Mouse (Mus musculus) embryonic facial prominence, embryonic 11.5 days (tissue): ENCODE results near the gene Slc6a9. TPM values are rescaled to one million over a fixed set of nuclear protein-coding genes. Genes with fewer than 3 reads are reported as not detected.

ENCODE experiments used
- ATAC-seq: fragments of 200-750 bp; cut with Nextera tagmentation; replicated peaks from 2 replicates; pipeline ENCODE4 v1.8.0; 2017; ENCODE audit warnings: low read depth; ENCODE audit not compliant: insufficient number of reproducible peaks, low FRiP score, low TSS enrichment
- DNase-seq: peaks from one replicate; pipeline ENCODE4 v3.0.0-alpha.2; 2015; ENCODE audit warnings: low spot score
- H3K27ac ChIP-seq: fragments of 300-500 bp; sonication (generic); replicated peaks from 2 replicates; pipeline ENCODE4 v1.5.1; 2014; ENCODE audit warnings: mild to moderate bottlenecking, low read depth, low read length, control low read depth
- H3K27me3 ChIP-seq: fragments of 300-500 bp; sonication (generic); 2 replicates; pipeline ENCODE4 v1.6.1; 2014; ENCODE audit warnings: mild to moderate bottlenecking, low read length, moderate library complexity, mixed read lengths; ENCODE audit not compliant: control insufficient read depth, insufficient read depth
- H3K36me3 ChIP-seq: fragments of 300-500 bp; sonication (generic); replicated peaks from 2 replicates; pipeline ENCODE4 v1.6.1; 2014; ENCODE audit warnings: low read depth, mild to moderate bottlenecking, low read length, moderate library complexity, mixed read lengths; ENCODE audit not compliant: control insufficient read depth, insufficient read depth
- H3K4me1 ChIP-seq: fragments of 300-500 bp; sonication (generic); 2 replicates; pipeline ENCODE4 v1.6.1; 2014; ENCODE audit warnings: low read length, mixed read lengths; ENCODE audit not compliant: control insufficient read depth, insufficient read depth
- H3K4me2 ChIP-seq: fragments of 300-500 bp; sonication (generic); 2 replicates; pipeline ENCODE4 v1.6.1; 2014; ENCODE audit warnings: low read depth, mild to moderate bottlenecking, control low read depth, low read length, moderate library complexity
- H3K4me3 ChIP-seq: fragments of 300-500 bp; sonication (generic); 2 replicates; pipeline ENCODE4 v1.5.1; 2014; ENCODE audit warnings: low read depth, low read length, control low read depth
- H3K9ac ChIP-seq: fragments of 300-500 bp; sonication (generic); replicated peaks from 2 replicates; pipeline ENCODE4 v1.6.1; 2014; ENCODE audit warnings: mild to moderate bottlenecking, control low read depth, low read length
- H3K9me3 ChIP-seq: fragments of 300-500 bp; sonication (generic); replicated peaks from 2 replicates; pipeline ENCODE4 v1.6.1; 2016; ENCODE audit warnings: mild to moderate bottlenecking, low read length, inconsistent platforms, mixed read lengths; ENCODE audit not compliant: control insufficient read depth
- WGBS: fragments of 180-500 bp; shearing (Covaris S2); extraction: QIAGEN DNeasy Blood & Tissue Kit; methylation state at CpG from one replicate; pipeline ENCODE4 v1.1.7; 2014; 5-methylcytosine and 5-hydroxymethylcytosine counted together
- polyA plus RNA-seq: library from polyadenylated mRNA; unstranded; fragments of >200 nt; fragmentation: Nextera tagmentation; extraction: Ambion mirVana; gene quantifications from 2 replicates; pipeline ENCODE4 v1.2.1, GENCODE M21; 2014

The Slc6a9 gene
- polyA plus RNA-seq, 1 experiment from 2014 or later: 5.3 TPM

GRCm38 (mm10) chr4:117850176-117850575 is 15.9 kb downstream of the Slc6a9 start:
- Histone ChIP-seq H3K36me3 (no peaks in the 10 kb centered on the region), H3K4me3 (no peak overlapping the region), H3K27me3 (no peaks in the 10 kb centered on the region), H3K9ac (no peak overlapping the region), H3K4me2 (no peak overlapping the region), H3K4me1 (no peaks in the 10 kb centered on the region), H3K27ac (no peak overlapping the region), H3K9me3 (no peaks in the 10 kb centered on the region)
- WGBS: 86% methylated on average over 7 of the region's 7 CpGs
- ATAC-seq: no peak
- DNase-seq: no peak

- H3K4me2 ChIP-seq: no peak overlapping the region
- no peaks in the 10 kb centered on the region for H3K4me1 ChIP-seq
- H3K4me3 ChIP-seq: no peak overlapping the region
- H3K27ac ChIP-seq: no peak overlapping the region
- H3K27me3 ChIP-seq: no peaks in the 10 kb centered on the region
- H3K36me3 ChIP-seq: no peaks in the 10 kb centered on the region
- no peaks in the 10 kb centered on the region for H3K9me3 ChIP-seq
- DNase-seq (no peak), ATAC-seq (no peak)
- H3K9ac ChIP-seq: no peak overlapping the region
- 72% methylated on average over 7 of the region's 7 CpGs for WGBS
Observed at GRCm38 (mm10) chr4:117850871-117851270, 16.6 kb downstream of the Slc6a9 start.

DNA sequence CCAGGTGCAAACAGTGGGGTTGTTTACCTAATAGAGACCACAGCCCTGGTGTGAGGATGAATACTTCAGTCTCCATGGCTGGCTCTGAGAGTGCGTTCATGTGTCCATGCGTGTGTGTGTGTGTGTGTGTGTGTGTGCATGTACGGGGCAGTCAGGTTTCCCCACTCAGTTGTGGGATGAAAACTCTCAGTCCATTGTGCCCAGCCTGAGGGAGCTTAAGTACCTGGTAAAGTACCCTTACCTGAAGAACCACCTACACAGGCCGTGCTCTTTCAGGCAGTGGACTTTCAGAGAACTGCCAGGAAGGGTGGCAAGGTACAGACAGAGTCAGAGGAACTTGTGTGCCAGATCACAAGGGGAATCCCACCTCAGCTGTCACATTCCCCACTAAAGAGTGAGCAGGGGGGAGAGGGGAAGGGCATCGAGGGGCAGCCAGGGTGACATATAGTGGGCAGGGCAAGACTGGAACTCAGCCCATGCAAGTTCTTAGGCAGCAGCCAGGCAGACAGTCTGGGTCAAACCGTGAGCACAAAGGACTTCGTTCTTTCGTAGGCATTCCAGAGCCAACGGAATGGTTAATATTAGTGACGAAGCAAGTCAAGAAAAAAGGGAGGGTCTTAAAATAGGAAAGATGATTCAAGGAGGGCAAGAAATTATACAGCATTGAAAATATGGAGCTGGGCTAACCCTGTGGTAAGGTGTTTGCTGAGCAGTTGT is 18.0 kb downstream of the Slc6a9 start:
- WGBS: 82% methylated on average over 10 of the region's 10 CpGs
- ATAC-seq (no peak), DNase-seq (no peak)
- H3K27ac ChIP-seq: no peak overlapping the region
- no peaks in the 10 kb centered on the region for H3K27me3 ChIP-seq
- H3K9ac ChIP-seq: no peak overlapping the region
- no peaks in the 10 kb centered on the region for H3K4me1 ChIP-seq
- H3K9me3 ChIP-seq: no peaks in the 10 kb centered on the region
- H3K36me3 ChIP-seq: no peaks in the 10 kb centered on the region
- no peak overlapping the region for H3K4me3 ChIP-seq
- no peak overlapping the region for H3K4me2 ChIP-seq

DNA sequence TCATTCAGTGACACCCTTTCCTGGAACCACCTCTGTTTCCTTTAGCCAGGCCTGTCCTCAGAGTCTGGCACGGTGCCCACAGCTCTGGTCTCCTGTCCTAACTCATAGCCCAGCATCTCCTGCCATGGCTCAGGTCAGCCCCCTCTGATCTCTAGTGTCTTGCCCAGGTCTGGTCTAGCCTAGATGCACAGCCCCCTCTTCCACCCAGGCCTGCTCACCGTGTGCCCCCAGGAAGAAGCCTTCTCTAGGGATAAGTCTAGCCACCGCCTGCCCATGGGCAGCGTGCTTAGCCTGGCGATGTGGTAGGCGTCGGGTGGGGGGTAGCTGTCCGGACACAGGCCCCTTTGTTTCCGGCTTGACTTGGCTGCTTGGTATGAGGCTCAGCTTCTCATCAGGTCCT is 20.8 kb downstream of the Slc6a9 start:
- DNase-seq (no peak), ATAC-seq (no peak)
- no peak overlapping the region for H3K9ac ChIP-seq
- no peak overlapping the region for H3K27ac ChIP-seq
- H3K27me3 ChIP-seq: no peaks in the 10 kb centered on the region
- no peak overlapping the region for H3K4me2 ChIP-seq
- no peaks in the 10 kb centered on the region for H3K36me3 ChIP-seq
- H3K4me1 ChIP-seq: no peaks in the 10 kb centered on the region
- 59% methylated on average over 9 of the region's 9 CpGs for WGBS
- H3K9me3 ChIP-seq: no peaks in the 10 kb centered on the region
- no peak overlapping the region for H3K4me3 ChIP-seq

DNA sequence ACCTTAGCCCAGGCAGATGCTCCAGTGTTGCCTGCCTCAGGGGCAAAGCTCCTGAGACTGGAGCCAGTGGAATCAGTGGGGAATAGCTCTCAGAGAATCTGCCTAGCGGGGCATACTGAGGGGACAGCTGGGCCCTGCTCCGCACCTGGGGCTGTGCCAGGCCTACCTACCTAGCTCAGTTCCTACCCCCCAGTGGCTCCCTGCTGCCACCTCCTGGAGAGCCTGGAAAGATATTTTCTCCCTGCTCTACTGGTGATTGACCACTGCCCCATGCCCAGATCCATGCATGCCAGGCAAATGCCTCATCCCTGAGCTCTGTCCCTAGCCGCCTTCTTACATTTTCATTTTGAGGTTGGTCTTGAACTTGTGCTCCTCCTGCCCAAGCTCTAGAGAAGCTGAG is 24.5 kb downstream of the Slc6a9 start:
- Histone ChIP-seq H3K36me3 (no peaks in the 10 kb centered on the region), H3K9ac (no peak overlapping the region), H3K4me1 (no peaks in the 10 kb centered on the region), H3K4me2 (no peak overlapping the region), H3K27ac (no peak overlapping the region), H3K9me3 (no peaks in the 10 kb centered on the region), H3K4me3 (no peak overlapping the region), H3K27me3 (no peaks in the 10 kb centered on the region)
- ATAC-seq: no peak
- 60% methylated on average over 3 of the region's 3 CpGs for WGBS
- DNase-seq: peak; percentile 58

DNA sequence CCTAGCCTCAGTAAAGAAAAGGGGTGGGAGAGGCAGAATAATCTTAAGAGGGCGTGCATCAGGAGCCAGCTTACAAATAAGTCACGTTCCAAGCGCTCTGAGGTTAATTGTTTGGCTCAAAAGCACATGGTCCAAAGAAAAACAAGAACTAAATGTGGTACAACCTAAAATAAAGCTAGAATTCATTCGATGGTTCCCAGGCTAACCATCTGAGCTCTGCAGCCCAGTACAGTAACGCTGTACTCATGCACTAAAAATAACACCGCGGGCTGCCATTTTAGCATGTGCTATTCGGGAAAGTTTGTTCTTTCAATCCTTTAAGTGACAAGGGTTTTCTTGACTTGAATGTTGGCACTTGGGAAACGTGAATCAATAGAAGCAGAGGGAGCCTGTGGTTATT is 26.3 kb downstream of the Slc6a9 start:
- WGBS: 84% methylated on average over 9 of the region's 9 CpGs
- ATAC-seq (no peak), DNase-seq (no peak)
- Histone ChIP-seq H3K4me1 (no peaks in the 10 kb centered on the region), H3K9me3 (no peaks in the 10 kb centered on the region), H3K27me3 (no peaks in the 10 kb centered on the region), H3K9ac (no peak overlapping the region), H3K4me3 (no peak overlapping the region), H3K4me2 (no peak overlapping the region), H3K27ac (no peak overlapping the region), H3K36me3 (no peaks in the 10 kb centered on the region)

DNA sequence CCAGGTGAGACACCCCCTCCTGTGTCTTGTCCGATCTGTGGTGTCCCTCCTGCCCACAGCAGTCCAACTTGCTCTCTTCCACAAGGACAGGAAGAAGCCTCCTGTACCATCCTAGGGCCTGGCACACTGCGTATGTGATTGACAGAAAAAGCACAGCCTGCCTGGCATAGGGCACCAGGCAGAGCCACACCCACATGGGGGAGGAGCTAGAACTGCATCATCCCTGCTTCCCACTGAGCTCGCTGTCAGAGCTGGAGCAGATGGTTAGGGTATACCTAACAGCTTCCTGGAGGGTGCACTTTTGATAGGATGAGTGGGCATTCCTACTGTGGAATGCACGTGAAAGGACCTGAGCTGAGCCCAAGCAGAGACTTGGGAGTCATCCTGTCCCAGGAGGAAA is 28.5 kb downstream of the Slc6a9 start:
- H3K27ac ChIP-seq: no peak overlapping the region
- H3K4me3 ChIP-seq: no peak overlapping the region
- H3K36me3 ChIP-seq: no peaks in the 10 kb centered on the region
- no peak overlapping the region for H3K9ac ChIP-seq
- H3K4me2 ChIP-seq: no peak overlapping the region
- H3K27me3 ChIP-seq: no peaks in the 10 kb centered on the region
- ATAC-seq (0 out of 2 replicates have a peak, but pooled peaks have one; percentile 14), DNase-seq (no peak)
- peaks cover 3% of the 10 kb centered on the region; the same call in 1 of the 2 replicates for H3K4me1 ChIP-seq
- H3K9me3 ChIP-seq: no peaks in the 10 kb centered on the region
- 35% methylated on average over 4 of the region's 4 CpGs for WGBS

- Histone ChIP-seq H3K9me3 (no peaks in the 10 kb centered on the region), H3K9ac (no peak overlapping the region), H3K27ac (no peak overlapping the region), H3K36me3 (no peaks in the 10 kb centered on the region), H3K4me2 (no peak overlapping the region), H3K27me3 (no peaks in the 10 kb centered on the region), H3K4me3 (no peak overlapping the region), H3K4me1 (peaks cover 3% of the 10 kb centered on the region; the same call in 1 of the 2 replicates)
- DNase-seq (no peak), ATAC-seq (no peak)
- WGBS: 58% methylated on average over 9 of the region's 9 CpGs
Observed at GRCm38 (mm10) chr4:117866083-117866482, 31.8 kb downstream of the Slc6a9 start.
